Mouse (Mus musculus) spleen, adult 2 months (tissue): ENCODE data around the gene Rab12. TPM values are rescaled to one million over a fixed set of nuclear protein-coding genes. Genes with fewer than 3 reads are reported as not detected.

Experiments
- DNase-seq, 2 experiments: peaks; one replicate each; pipeline versions ENCODE4 v3.0.0 to v3.0.0-alpha.2; 2012 to 2021; ENCODE audit warnings: low spot score in 2 of 2, low read depth in 1 of 2
- H3K27ac ChIP-seq: fragments of 200-500 bp; 2 replicates; pipeline ENCODE4 v1.5.1; 2012; ENCODE audit warnings: low read length, inconsistent platforms; ENCODE audit not compliant: insufficient read depth
- H3K27me3 ChIP-seq: fragments of 200-500 bp; 2 replicates; pipeline ENCODE4 v1.6.1; 2012; ENCODE audit warnings: mild to moderate bottlenecking, moderate library complexity, low read length, inconsistent platforms; ENCODE audit not compliant: control insufficient read depth, insufficient read depth
- H3K36me3 ChIP-seq: fragments of 200-500 bp; 2 replicates; pipeline ENCODE4 v1.6.1; 2012; ENCODE audit warnings: mild to moderate bottlenecking, low read length, inconsistent platforms; ENCODE audit not compliant: control insufficient read depth, insufficient read depth
- H3K4me1 ChIP-seq: fragments of 200-500 bp; 2 replicates; pipeline ENCODE4 v1.6.1; 2011; ENCODE audit warnings: inconsistent platforms; ENCODE audit not compliant: control insufficient read depth, insufficient read depth, insufficient read length
- H3K4me3 ChIP-seq: fragments of 200-500 bp; 2 replicates; pipeline ENCODE4 v1.5.1; 2011; ENCODE audit warnings: mild to moderate bottlenecking, inconsistent platforms; ENCODE audit not compliant: insufficient read depth, insufficient read length; ENCODE audit errors: extremely low read depth
- CTCF ChIP-seq: fragments of 200-500 bp; IDR thresholded peaks from 2 replicates; pipeline ENCODE4 v1.5.1; 2011; ENCODE audit warnings: mild to moderate bottlenecking, inconsistent platforms; ENCODE audit not compliant: insufficient read depth, insufficient read length, insufficient replicate concordance; ENCODE audit errors: extremely low read depth
- POLR2A ChIP-seq: fragments of 200-500 bp; IDR thresholded peaks from 2 replicates; pipeline ENCODE4 v1.6.1; 2011; ENCODE audit warnings: low read depth, low read length, inconsistent platforms
- WGBS: fragments of 180-500 bp; shearing (Covaris S2); methylation state at CpG from one replicate; pipeline ENCODE4 v1.1.7; 2018; 5-methylcytosine and 5-hydroxymethylcytosine counted together
- polyA plus RNA-seq: library from polyadenylated mRNA; depleted of rRNA; stranded (reverse); fragments of >200 nt; gene quantifications from 2 replicates; pipeline ENCODE4 v1.2.3, GENCODE M21; 2012

Gene Rab12
- polyA plus RNA-seq, 1 experiment, result 22.3 TPM

DNA sequence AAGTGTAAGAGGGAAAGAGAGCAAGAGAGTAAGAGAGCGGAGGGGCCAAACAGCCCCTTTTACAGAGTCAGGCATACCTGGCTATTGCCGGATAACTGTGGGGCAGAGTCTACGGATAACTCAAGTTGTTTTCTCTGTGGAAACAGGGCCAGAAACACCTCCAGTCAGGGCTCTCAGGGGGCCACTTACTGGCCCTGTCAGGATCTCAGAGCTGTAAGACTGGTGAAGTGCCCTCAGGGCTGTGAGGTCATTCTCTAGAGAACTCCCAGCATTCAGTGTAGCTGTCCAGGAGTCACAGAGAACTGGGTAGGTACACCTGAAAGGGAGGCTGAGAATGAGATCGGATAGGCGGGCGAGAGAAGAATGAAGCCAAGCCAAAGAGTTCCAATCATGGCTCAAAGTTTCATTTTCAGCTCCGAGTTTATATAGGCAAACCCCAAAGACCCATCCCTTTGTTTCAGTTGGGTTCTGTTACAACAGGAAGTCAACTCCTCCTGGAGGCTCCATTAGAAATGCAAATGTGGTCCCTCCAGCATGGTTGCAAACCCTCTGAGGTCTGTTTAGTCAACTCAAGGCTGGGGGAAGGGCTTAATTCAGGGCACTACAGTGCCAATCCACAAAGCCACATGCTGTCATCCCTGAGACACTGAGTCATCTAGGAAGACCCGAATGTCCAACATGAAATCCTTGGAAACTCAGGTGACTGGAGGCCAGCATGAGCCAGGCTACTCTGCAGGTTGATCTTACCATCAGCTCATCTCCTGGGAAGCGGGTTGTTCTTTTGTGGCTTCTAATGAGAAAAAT is 35.7 kb downstream of the Rab12 start:
- no peaks in the 10 kb centered on the region for H3K4me1 ChIP-seq
- H3K27me3 ChIP-seq, result peaks cover 3% of the 10 kb centered on the region
- no peak overlapping the region for H3K4me3 ChIP-seq
- no peak overlapping the region for H3K27ac ChIP-seq
- no peaks in the 10 kb centered on the region for H3K36me3 ChIP-seq
- 88% methylated on average over 9 of the region's 9 CpGs for WGBS
- no peak for TF ChIP-seq CTCF
- no peak for TF ChIP-seq POLR2A
- no peak for DNase-seq

DNA sequence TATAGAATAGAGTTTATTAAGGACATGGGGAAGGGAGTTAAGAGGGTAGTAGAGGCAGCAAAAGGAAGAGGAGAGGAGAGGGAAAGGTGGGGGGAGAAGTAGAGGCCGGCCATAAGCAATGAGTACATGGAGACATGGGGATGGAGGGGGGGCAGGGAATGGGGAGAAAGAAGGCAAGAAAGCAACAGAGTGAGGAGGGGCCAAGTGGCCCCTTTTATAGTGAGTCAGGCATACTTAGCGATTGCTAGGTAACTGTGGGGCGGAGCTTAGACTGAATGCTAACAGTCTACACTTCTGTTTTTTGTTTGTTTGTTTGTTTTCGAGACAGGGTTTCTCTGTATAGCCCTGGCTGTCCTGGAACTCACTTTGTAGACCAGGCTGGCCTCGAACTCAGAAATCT is 38.2 kb downstream of the Rab12 start:
- TF ChIP-seq POLR2A (no peak), CTCF (no peak)
- DNase-seq, result no peak
- Histone ChIP-seq H3K36me3 (no peaks in the 10 kb centered on the region), H3K27me3 (peaks cover 3% of the 10 kb centered on the region), H3K4me1 (no peaks in the 10 kb centered on the region), H3K27ac (no peak overlapping the region), H3K4me3 (no peak overlapping the region)
- WGBS, result 90% methylated on average over 5 of the region's 5 CpGs

- no peak for TF ChIP-seq CTCF
- TF ChIP-seq POLR2A, result no peak
- Histone ChIP-seq H3K4me1 (no peaks in the 10 kb centered on the region), H3K27me3 (peaks cover 3% of the 10 kb centered on the region), H3K27ac (no peak overlapping the region), H3K4me3 (no peak overlapping the region), H3K36me3 (no peaks in the 10 kb centered on the region)
- DNase-seq, result no peak
- WGBS, result 63% methylated on average over 17 of the region's 17 CpGs
Measured at GRCm38 (mm10) chr17:66480491-66481278, 38.8 kb downstream of the Rab12 start.

GRCm38 (mm10) chr17:66479813-66480490 is 39.6 kb downstream of the Rab12 start:
- 16% methylated on average over 21 of the region's 21 CpGs for WGBS
- Histone ChIP-seq H3K4me3 (no peak overlapping the region), H3K27ac (no peak overlapping the region), H3K36me3 (no peaks in the 10 kb centered on the region), H3K4me1 (no peaks in the 10 kb centered on the region), H3K27me3 (peaks cover 3% of the 10 kb centered on the region)
- no peak for DNase-seq
- TF ChIP-seq POLR2A (no peak), CTCF (no peak)

- H3K4me3 ChIP-seq, result no peak overlapping the region
- H3K36me3 ChIP-seq, result no peaks in the 10 kb centered on the region
- H3K27ac ChIP-seq, result no peak overlapping the region
- H3K4me1 ChIP-seq, result no peaks in the 10 kb centered on the region
- peaks cover 3% of the 10 kb centered on the region for H3K27me3 ChIP-seq
- TF ChIP-seq POLR2A (no peak), CTCF (no peak)
- WGBS, result 21% methylated on average over 13 of the region's 13 CpGs
- DNase-seq, result no peak
Measured at GRCm38 (mm10) chr17:66479311-66479710, 40.2 kb downstream of the Rab12 start.

- Histone ChIP-seq H3K36me3 (no peaks in the 10 kb centered on the region), H3K4me3 (no peak overlapping the region), H3K27me3 (no peaks in the 10 kb centered on the region), H3K27ac (no peak overlapping the region), H3K4me1 (no peaks in the 10 kb centered on the region)
- 100% methylated on average over 1 of the region's 1 CpGs for WGBS
- no peak for DNase-seq
- TF ChIP-seq CTCF, result no peak
- no peak for TF ChIP-seq POLR2A
Measured at GRCm38 (mm10) chr17:66473205-66473604, 46.3 kb downstream of the Rab12 start.
